Mouse (Mus musculus) liver, adult (tissue): Measurements from ENCODE around the gene Fam155a.

Experiments
- GATA4 ChIP-seq: IDR thresholded peaks from 2 replicates; pipeline ENCODE4 v1.6.1; 2014; ENCODE audit warnings: mild to moderate bottlenecking, low read length; ENCODE audit not compliant: insufficient replicate concordance

Gene Fam155a

GRCm38 (mm10) chr8:9292532-9292931 is 478.4 kb downstream of the Fam155a start:
- no peak for TF ChIP-seq GATA4

GRCm38 (mm10) chr8:9288015-9288729 is 482.8 kb downstream of the Fam155a start:
- TF ChIP-seq GATA4 = no peak

- TF ChIP-seq GATA4 = no peak
These were observed 496.8 kb downstream of the Fam155a start for GRCm38 (mm10) chr8:9274117-9274516.

DNA sequence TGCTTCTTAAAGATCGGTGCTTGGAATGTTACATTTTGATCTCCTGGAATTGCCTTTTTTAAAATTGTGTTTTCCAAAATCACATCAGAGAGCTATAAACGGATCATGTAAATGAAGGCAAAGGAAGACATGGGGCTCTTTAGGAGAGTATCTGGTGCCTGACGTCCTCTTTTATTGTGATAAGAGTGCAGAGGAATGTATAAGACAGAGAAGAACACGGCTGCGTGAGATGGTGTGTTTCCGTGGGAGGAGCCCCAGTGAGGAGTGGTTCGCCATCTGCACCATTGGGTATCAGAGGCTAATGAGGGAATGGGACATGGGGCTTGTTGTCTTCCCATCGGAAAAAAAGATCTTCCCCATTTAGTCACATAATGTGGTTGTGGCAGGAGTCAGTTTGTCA is 506.6 kb downstream of the Fam155a start:
- no peak for TF ChIP-seq GATA4

DNA sequence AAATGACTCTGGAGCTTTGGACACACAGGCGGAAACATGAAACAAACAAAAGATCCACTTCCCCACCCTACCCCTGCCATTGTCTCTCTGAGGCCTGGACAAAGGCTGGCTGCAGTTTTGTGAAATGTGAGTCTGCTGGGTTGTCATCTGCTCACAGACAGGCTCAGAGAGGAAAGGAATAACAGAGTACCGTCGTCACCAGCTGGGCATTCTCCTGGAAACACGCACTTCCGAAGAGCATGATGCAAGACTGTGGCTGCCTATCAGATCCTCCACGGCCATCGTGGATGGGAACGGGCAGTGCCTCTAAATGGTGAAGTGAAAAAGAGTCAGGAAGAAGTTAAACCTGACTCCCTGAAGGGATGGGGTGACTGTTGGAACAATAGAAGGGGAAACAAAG is 509.4 kb downstream of the Fam155a start:
- no peak for TF ChIP-seq GATA4

DNA sequence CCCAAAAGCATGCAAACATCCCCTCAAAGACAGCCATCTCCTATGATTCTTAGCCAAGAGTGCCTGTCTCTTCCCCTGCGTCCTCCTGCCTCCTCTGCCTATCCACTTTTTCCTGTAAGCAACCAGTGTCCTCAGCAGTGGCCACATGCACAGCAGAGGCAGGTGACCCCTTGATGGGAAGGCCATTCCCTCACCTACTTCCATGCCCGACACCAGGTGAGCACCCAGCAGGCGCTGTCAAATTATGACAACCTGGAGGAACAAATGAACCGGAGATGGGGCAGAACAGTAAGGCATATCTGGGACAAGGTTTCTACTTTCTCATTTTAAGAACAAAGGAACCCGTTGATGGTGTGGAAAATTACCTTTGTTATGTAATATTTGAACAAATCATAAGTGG is 515.6 kb downstream of the Fam155a start:
- TF ChIP-seq GATA4 = no peak

DNA sequence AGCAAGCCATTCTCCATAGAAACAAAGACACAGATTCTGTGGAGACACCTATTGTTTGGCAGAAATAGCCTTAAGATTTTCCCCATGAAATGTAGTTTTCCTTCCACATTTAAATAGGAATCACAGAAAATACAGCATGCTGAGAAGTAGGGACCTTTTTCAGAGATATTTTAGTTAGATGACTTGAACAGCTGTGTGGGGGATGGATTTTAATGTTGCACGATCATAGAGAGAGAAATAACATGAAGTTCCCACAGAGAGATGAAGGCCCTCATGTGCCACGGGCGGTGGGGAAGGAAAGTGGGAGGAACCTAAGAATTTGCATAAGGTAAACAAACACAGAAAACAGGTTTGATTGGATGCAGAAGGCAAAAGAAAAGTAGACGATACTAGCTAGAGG is 518.0 kb downstream of the Fam155a start:
- no peak for TF ChIP-seq GATA4

DNA sequence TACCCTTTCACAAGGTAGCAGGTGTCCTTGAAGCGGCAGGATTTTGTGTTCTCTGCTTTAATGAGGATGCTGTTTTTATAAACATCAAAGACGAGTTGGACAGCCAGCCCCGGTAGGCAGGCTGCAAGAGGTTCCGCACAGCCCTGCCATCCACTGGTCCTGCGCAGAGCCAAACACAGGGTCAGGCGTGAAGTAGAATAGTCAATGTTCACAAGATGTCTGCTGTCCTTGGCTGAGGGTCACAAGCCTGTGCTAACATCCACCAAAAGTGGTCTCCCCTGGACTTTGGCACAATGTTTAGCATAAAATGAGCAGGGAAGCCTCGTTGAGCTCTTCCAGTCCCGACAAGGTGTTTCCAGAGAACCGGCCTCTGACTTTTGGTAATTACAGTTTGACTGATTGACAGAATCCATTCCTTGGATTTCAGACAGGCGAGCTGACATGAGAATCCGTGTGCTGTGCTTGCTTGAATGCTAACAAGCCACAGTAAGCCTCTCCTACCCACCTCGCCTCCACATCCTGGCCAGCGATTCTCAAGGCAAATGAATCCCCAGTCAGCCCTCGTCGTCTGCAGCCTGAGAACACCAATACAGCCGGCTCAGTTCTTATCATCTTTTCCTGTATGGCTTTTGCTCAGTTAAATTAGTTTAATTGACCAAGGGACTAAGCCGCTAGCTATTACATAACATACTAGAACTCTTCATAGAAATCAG is 522.7 kb downstream of the Fam155a start:
- TF ChIP-seq GATA4 = no peak

GRCm38 (mm10) chr8:9245994-9246393 is 525.0 kb downstream of the Fam155a start:
- TF ChIP-seq GATA4 = no peak

DNA sequence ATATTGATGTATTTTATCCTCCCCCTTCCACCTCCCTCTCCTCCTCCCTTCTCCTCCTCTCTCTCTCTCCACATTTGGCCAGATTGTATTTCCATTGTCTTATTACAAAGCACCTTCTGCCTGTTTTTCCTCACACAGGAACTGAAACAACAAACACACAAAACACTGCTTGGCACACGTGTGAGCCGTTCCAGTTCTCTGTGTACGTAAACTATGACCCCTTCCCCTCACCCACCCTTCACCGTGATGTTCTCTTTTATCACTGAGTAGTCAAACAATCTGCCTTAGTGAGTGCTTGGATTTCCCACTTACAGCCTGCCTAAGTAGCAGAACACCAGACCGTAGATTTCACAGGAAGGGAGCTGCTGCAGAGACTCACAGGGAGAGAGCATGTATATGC is 530.0 kb downstream of the Fam155a start:
- TF ChIP-seq GATA4 = no peak

GRCm38 (mm10) chr8:9239741-9240140 is 531.2 kb downstream of the Fam155a start:
- TF ChIP-seq GATA4 = no peak

DNA sequence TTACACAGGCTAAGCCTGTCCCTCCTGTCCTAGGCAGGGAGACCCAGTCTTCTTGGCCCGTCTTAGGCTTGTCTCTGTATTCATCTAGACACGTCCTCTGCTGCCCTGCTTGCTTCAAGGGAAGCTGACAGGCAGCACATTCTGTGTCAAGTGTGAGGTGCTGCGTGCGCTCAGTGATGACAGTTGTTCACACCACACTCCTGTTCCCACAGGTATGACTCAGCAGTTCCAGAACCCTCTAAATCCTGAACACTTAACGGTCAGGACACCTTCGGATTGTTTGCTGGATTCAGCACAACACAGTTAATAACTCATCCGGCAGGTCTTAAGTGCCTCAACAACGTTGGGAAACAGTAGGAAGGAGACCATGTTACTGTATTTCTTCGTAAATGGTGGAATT is 532.0 kb downstream of the Fam155a start:
- no peak for TF ChIP-seq GATA4

- TF ChIP-seq GATA4 = no peak
These were observed 537.5 kb downstream of the Fam155a start for GRCm38 (mm10) chr8:9233326-9233919.

DNA sequence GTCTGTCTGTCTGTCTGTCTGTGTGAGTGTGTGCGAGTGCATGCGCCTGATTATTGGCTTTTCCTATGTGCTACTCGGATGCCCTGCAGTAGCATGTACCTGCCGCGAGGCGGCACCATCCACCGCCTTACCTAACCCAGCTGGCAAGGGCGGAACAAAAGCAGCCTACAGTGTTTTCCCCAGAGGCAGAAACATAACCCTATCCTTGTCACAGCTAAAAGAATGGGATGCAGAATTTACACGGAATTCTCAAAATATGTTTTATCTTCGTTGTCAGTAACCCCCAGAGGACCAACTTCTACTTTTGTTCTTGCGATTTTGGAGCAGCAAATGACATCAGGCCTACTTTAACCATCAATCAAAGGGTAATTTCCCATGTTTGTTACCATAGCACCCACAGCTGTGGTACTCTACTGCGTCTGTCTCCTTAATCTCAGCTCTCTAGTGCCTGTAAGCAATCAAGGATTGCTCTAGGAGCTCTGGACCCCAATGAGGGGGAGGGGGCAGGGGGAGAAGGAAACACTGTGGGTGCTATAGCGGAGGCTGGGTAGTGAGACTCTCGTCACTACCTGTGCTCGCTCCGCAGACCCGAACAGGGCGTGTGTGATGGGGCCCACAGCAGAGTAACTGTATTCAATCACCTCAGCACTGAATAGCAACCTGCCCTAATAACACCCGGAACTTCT is 543.0 kb downstream of the Fam155a start:
- TF ChIP-seq GATA4 = no peak

DNA sequence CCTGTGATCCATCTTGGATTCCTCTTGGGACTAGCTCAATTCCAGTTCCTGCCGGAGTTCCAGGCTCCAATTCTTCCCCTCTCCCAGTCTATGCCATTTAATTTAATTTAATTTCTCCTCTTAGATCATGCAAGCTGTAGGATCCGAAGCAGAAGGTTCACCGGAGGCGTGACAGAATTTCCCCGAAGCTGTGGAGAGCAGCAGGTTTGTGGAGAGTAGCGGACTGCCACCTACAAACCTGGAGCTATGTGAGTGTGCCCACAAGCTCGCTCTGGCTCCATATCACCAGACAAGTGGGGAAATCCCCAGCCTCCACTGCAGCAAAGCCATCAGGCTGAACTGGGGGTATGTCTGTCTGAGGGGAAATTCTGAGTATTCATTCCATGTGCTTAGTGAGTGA is 544.2 kb downstream of the Fam155a start:
- TF ChIP-seq GATA4 = no peak

DNA sequence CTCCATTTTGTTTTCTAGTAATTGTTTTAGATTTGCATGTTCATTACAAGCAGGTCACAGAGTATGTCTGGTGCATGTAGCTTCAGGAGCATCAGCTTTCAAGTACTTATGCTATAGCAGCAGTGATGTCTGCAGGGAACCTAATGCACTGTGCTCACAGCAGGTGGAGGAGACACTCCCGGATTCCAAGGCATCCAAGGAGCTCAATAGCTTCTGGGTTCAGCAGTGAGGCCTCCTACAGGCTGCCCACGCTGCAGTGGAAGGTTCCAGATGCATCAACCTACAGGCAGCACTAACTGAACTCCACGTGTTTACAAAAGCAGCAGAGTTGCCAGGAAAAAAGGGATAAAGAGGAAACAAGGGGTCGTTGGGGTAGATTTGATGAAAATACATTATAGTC is 559.2 kb downstream of the Fam155a start:
- no peak for TF ChIP-seq GATA4
